Mouse (Mus musculus): ENCODE results near the gene Trmt10b. TPM values are rescaled to one million over a fixed set of nuclear protein-coding genes. Genes with fewer than 3 reads are reported as not detected.

Gene Trmt10b
- polyA plus RNA-seq, 1 experiment from 2014 or later: 20.6 TPM

Other genes starting within 250 kb of the Trmt10b start
- 5.3 and 11.9 TPM in 2 replicates for gene Fbxo10, start 212.5 kb upstream of the Trmt10b start, polyA plus RNA-seq (2014; fragmentation: Nextera tagmentation; extraction: Ambion mirVana)
- gene Tomm5, start 189.0 kb upstream of the Trmt10b start, polyA plus RNA-seq (2014; fragmentation: Nextera tagmentation; extraction: Ambion mirVana): 271 and 343 TPM in 2 replicates
- gene Frmpd1, start 112.3 kb upstream of the Trmt10b start, polyA plus RNA-seq (2014; fragmentation: Nextera tagmentation; extraction: Ambion mirVana): 0.24 and 0.53 TPM in 2 replicates
- gene Dcaf10, start 45.0 kb downstream of the Trmt10b start, polyA plus RNA-seq (2014; fragmentation: Nextera tagmentation; extraction: Ambion mirVana): 12.1 and 14.6 TPM in 2 replicates
- 97.4 and 112 TPM in 2 replicates for gene Exosc3, start 45.6 kb downstream of the Trmt10b start, polyA plus RNA-seq (2014; fragmentation: Nextera tagmentation; extraction: Ambion mirVana)
- gene Slc25a51, start 111.6 kb downstream of the Trmt10b start, polyA plus RNA-seq (2014; fragmentation: Nextera tagmentation; extraction: Ambion mirVana): 52.4 and 71.6 TPM in 2 replicates
- gene Shb, start 235.3 kb downstream of the Trmt10b start, polyA plus RNA-seq (2014; fragmentation: Nextera tagmentation; extraction: Ambion mirVana): 6.0 and 6.1 TPM in 2 replicates

All from kidney, embryonic 14.5 days (tissue).